Comparison of ENCODE assay signal across 8 mouse cellular contexts in the genomic region with DNA sequence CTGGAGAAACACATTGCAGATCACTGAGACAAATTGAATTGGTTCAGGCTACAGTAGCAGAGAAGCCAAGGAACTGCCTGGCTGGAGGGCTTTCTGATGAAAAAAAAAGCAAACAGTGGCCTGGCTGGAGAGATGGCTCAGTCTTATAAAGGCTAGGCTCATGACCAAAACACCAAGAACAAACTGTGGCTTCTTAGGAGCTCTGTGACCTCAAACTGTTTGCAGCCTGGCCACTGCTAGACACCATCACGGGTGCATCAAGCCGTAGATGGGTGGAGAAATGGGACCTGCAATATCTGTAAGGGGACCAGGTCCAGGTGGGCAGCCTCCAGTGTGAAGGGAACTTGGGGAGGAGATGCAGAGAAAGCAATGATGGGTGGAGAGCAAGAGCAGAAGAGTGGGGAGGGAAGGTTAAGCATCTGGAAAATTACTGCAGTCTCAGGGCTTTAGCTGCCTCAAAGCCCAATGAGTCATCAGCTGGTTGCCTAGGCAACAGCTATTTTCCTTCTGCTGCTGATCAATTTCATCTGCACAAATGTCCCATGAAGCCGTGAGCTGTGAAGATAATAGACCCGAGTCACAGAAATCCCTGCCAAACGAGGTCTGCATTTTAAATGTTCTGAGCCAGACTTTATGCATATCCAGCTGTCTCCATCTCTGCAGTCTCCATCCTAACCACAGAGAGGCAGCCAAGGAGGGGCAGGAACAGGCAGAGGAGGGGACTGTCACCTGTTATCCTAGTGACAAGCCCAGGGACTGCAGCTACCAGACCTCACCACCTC.
DNase-seq lines count a peak whose midpoint lies in the region; ATAC-seq lines count a peak whose summit lies in the region.

No protein-coding gene starts in this region.

- H3K27me3 ChIP-seq in hindbrain, embryonic 11.5 days (ENCODE audit: control insufficient read depth, insufficient read depth, low read length) = no peaks in the 10 kb centered on the region

- WGBS in hindbrain, embryonic 11.5 days = 36% methylated on average over 5 of the region's 5 CpGs

- no peak overlapping the region for H3K4me2 ChIP-seq in hindbrain, embryonic 11.5 days (replicated peaks; ENCODE audit: low read depth, low read length)

- no peaks in the 10 kb centered on the region for H3K4me1 ChIP-seq in hindbrain, embryonic 11.5 days (replicated peaks; ENCODE audit: control insufficient read depth, insufficient read depth, low read length)

- H3K9me3 ChIP-seq in hindbrain, embryonic 11.5 days (ENCODE audit: control insufficient read depth, low read length) = no peaks in the 10 kb centered on the region

- peak overlapping the region; percentile 34 for H3K27ac ChIP-seq in hindbrain, embryonic 11.5 days (ENCODE audit: low read depth, low read length)

- no peak overlapping the region for H3K4me3 ChIP-seq in hindbrain, embryonic 11.5 days (ENCODE audit: low read depth, low read length)

- no peaks in the 10 kb centered on the region for H3K36me3 ChIP-seq in hindbrain, embryonic 11.5 days (ENCODE audit: control insufficient read depth, insufficient read depth, low read length)

- intact Hi-C loops in left cerebral cortex, postnatal 25 days (cut with DNase I) = loop anchor here (2.0 kb wide), 1 partner anchor 39 kb away; no protein-coding TSS in a partner anchor

- peak; percentile 34 to 46 for DNase-seq in cerebellum, postnatal 10 days
- DNase-seq in cerebellum, postnatal 25 days = no peak
- peak; percentile 58 for DNase-seq in adrenal gland, adult 8-10 months
- DNase-seq in hindbrain, embryonic 11.5 days (ENCODE audit: low spot score) = peak; percentile 71
- peak; percentile 87 to 96 for DNase-seq in left cerebral cortex, postnatal 25 days (ENCODE audit: low spot score in 2 of 2)
- DNase-seq in right cerebral cortex, postnatal 10 days (ENCODE audit: low spot score in 2 of 2) = peak; percentile 85 to 94
- DNase-seq in B cell, adult 2 months = no peak

- H3K9ac ChIP-seq in hindbrain, embryonic 11.5 days (ENCODE audit: low read depth, low read length) = no peak overlapping the region

- ATAC-seq in frontal cortex, adult (ENCODE audit: low TSS enrichment) = peak; percentile 71
- peak; percentile 95 for ATAC-seq in hindbrain, embryonic 11.5 days (ENCODE audit: low FRiP score)

Comparison
In these comparisons a context has a peak if more than half of its experiments do, and no peak if none do; other contexts are left out.
1. DNase-seq: peak in cerebellum, postnatal 10 days (2 of 2), adrenal gland, adult 8-10 months (single experiment), hindbrain, embryonic 11.5 days (single experiment), left cerebral cortex, postnatal 25 days (2 of 2) and right cerebral cortex, postnatal 10 days (2 of 2); none in cerebellum, postnatal 25 days (0 of 2) and B cell, adult 2 months (0 of 2).